Mouse (Mus musculus) lung, postnatal 36 days (tissue): ENCODE measurements around the gene Itgal.
"Not testable (repeated sequence)": the region's sequence is repeated elsewhere in the genome, so short reads cannot be mapped to it uniquely, and the experiment has no call there.

ENCODE experiments used
- DNase-seq: peaks from one replicate; pipeline ENCODE4 v3.0.0; 2022; ENCODE audit warnings: mixed read lengths

Itgal gene

DNA sequence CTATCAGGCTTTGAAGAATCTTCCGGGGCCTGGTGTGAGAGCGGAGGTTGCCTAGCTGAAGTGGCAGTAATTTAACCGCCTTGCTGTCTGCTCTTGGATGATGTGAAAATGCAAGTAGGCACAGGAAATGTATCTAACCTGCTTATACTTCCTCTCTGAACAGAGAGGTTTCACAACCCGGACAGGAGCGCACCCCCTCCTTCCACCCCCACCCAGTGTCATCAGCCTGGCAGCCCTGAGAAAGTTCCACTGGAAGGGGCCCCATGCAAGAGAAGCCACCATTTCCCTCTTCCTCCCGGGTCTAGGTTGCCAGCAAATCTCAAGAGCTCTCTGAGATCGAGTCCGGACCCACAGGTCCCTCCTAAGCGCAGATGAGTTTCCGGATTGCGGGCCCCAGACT lies at the start of gene Itgal:
Gene Itgal (plus strand): TSS at position 163 of the 400 bp plus-strand sequence.
- DNase-seq, result peak; percentile 53

DNA sequence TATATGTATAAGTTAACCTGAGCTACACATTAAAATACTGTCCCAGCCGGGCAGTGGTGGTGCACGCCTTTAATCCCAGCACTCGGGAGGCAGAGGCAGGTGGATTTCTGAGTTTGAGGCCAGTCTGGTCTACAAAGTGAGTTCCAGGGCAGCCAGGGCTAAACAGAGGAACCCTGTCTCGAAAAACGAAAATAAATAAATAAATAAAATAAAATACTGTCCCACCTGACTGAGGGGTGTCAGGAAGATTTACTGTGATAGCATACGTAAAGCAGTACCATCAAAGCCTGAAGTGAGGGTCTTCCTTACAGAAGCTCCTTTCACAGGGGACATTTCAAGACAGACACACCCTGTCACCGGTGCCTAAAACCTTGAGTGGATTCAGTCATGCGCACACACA lies 45.5 kb upstream of the Itgal start:
- DNase-seq, result not testable (repeated sequence)

DNA sequence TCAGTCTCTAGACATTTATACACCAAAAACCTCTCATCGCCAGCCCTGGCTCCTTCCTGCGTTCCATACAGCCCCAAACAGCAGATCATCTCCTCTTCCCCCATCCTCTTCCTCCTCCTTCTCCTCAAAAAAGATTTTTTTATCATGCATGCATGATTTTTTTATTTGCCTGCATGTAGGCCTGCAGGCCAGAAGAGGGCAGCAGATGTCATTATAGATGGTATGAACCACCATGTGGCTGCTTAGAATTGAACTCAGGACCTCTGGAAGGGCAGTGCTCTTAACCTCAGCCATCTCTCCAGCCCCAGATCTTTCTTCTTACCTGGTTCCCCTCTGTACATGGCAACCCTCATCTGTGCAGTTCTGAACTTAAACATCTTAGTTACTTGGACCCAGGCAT lies 43.6 kb upstream of the Itgal start:
- peak; percentile 55 for DNase-seq

DNA sequence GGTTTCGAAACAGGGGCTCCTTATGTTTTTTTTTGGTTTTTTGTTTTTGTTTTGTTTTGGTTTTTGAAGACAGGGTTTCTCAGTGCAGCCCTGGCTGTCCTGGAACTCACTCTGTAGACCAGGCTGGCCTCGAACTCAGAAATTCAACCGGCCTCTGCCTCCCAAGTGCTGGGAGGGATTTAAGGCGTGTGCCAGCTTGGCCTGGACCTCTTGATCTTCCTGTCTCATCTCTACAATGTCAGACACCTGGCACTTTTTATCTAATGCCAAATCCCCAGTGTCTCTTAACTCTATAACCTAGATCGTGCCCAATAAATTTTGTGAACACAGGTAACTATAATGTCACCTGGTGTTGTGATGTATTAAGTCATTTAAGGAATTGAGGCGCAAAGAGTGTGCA lies 42.7 kb upstream of the Itgal start:
- no peak for DNase-seq

DNA sequence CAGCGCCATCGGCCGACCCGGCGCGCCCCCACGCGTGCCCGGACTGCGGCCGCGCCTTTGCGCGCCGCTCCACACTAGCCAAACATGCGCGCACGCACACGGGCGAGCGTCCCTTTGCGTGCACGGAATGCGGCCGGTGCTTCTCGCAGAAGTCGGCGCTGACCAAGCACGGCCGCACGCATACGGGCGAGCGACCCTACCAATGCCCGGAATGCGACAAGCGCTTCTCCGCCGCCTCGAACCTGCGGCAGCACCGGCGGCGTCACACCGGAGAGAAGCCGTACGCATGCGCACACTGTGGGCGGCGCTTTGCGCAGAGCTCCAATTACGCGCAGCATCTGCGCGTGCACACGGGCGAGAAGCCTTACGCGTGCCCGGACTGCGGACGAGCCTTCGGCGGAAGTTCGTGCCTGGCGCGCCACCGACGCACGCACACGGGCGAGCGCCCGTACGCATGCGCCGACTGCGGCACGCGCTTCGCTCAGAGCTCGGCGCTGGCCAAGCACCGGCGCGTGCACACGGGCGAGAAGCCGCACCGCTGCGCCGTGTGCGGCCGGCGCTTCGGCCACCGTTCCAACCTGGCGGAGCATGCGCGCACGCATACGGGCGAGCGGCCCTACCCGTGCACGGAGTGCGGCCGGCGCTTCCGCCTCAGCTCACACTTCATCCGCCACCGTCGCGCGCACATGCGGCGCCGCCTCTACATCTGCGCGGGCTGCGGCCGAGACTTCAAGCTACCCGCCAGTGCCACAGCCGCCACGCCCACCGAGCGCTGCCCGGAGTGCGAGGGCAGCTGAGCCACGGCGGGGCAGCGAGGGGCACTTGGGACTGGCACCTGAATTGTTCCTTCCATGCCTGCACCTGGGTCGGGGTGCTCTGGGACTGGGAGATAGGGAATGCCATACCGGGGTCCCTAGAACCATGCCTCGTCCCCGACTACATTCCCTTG lies 42.0 kb upstream of the Itgal start:
- DNase-seq, result peak; percentile 96

DNA sequence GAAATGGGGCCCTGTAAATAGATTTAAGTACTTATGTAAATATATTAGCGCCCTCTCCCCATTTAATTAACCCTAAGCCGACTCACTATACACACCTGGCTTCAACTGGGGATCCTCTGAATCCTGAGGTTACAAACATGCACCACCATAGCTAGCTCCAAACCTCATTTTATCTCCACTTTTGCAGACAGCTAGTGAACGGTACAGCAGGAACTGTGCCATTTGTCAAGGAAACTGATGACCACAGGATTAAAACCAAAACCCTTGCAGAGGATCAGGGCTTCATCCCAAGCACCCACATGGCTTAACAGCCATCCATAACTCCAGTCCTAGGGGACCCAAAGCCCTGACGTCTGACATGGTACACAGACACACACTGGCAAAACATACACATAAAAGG lies 41.1 kb upstream of the Itgal start:
- DNase-seq, result no peak

DNA sequence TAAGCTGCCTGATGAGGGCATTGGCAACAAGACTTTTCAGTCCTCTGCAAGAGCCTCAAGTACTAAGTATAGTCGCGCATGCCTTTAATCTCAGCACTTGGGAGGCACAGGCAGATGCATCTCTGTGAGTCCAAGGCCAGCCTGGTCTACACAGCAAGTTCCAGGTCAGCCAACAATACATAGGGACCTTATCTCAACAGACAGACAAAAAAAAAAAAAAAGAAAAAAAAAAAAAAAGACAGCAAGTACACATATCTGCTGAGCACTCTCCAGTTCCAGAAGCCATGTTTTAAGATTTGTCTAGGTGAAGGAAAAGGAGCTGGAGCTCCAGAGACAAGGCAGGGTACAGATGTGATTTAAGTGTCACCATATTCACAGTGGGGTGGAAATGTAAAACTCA lies 40.1 kb upstream of the Itgal start:
- no peak for DNase-seq

DNA sequence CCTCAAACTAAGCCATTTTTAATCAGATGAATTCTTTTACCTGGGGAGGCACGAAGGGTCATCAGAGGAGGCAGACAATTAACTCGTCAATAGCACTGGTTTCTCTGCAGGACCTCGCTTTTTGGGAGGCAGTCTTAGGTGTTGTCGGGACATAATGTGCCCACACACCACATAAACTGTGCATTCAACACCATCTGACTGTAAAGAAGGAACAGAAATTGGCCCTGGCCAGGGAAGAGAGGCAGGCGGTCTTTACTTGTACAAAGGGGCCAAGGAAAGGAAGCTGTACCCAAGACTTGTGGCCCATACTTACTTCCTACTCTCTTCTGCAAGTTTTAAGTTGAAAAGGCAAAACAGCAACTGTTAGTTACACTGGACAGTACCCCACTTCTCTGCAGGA lies 39.5 kb upstream of the Itgal start:
- DNase-seq, result peak; percentile 18

DNA sequence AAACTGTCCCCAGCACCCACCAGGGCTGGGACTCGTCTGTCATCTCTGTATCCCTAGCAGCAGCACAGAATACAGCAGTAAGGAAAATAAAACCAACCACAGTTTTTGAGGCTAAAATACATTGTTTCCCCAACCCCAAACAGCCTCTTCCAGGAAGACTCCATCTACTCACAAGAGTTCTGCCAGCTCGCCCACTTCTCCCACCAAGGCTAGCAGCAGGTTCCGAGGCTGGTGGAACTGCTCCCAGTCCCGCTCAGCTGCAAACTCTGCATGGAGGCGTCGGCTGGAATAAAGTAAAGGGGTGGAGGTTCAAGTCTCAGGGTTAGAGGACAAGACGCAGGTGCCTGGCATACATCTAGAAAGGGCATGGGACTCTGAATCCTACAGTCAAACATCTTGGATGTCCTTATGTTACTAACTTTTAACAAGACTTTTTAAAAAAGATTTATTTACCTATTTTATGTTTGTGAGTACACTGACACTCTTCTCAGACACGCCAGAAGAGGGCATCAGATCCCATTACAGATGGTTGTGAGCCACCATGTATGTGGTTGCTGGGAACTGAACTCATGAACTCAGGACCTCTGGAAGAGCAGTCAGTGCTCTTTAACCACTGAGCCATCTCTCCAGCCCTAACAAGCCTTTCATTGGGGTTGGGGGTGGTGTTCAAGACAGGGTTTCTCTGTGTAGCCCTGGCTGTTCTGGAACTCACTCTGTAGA lies 36.7 kb upstream of the Itgal start:
- no peak for DNase-seq

DNA sequence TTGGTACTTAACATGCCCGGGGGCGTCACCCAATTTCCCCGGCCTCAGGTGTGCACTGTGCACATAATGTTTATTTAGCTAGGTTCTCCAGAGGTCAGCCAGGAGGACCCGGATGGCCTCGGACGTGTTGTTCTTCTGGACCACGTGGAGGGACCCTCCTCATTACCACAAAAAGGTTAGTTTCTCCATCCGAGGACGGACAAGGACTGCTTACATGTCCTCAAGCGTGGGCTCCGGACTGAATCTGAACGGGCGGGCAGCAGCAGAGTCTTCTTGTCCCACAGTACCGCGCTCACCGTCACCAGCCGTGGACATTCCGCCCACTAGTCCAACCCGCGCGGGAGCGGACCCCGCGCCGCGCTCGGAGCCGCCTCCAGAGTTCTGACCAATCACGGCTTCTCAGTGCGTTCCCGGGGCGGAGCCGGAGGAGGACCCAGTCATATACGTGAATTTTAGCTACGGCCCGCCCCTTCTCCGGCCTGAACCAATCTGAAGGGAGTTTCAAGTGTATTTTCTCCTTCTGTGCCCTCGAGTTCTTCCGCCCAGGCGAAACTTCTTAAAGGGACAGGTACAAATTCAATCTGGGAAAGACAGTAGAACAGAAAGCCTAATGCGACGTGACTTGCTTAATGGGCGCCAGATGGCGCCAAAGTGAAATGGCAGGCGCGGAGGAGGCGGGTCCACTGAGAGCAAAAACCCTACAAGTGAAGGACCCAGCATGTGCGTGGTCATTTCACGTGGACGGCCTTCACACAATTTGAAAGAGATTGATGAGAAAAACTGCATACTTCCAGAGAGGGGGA lies 35.5 kb upstream of the Itgal start, which contains the start of gene Dctpp1:
Gene Dctpp1 (minus strand): TSS at position 401 of the 803 bp plus-strand sequence.
- peak; percentile 100 for DNase-seq

DNA sequence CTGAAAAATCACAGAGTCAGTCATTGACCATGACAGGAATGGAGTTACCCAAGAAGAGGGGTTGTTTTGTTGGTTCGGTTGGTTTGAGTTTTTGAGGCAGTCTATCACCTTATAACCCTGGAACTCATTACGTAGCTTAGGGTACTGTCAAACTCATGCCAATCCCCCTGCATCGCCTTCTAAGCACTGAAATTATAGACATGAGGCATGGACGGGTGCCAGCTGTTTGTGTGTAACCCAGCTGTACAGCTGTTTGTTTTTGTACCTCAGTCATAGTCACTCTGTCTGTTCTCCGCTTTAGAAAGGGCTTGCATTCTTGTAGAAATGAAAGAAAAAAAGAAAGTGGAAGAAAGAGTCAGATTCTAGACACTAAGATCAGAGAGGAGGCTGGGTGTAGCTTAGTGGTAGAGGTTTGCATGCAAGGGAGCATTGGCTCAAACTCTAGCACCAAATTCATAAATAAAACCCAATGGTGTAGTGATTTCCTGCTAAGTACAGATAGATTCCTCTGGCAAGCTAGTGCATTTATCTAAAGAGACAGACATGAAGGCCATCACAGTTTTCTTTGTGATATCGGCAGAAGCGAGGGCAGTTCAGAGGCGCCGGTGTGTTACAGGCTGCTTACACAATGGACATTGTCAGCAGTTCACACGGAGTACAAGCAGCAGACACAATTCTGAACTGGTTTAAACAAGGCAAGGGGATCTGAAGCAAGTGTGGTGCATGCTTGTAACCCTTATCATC lies 33.7 kb upstream of the Itgal start:
- DNase-seq, result no peak

DNA sequence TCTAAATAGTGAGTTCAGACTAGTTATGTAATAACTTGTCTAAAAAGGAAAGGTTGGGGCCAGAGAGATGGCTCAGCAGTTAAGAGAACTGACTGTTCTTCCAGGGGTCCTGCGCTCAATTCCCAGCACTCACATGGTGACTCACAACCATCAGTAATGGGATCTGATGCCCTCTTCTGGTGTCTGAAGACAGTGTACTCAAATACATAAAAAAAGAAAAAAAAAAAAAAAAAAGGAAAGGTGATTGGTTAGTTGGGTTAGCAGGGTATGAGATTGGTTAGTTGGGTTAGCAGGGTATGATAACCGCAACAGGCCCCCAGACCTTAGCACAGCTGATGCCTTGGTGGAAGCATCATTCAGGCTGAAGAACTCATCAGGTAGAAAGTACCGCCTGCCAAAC lies 32.5 kb upstream of the Itgal start:
- DNase-seq, result no peak

DNA sequence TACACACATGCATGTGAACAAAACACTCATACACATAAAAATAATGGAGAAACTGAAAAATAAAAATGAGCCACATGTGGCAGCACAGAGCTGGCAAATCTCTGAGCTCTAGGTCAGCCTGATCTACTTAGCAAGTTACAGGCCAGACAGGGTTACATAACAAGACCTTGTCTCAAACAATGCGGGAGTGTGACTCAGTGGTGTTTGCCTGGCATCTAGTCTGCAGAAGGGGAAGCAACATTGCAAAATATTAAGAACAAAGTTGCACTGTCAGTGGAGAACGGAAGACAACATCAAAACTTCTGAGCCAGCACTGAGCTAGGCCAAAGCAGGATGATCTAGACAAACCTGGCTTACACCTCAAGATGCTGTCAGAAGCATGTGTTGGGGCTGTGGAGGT lies 25.8 kb upstream of the Itgal start:
- peak; percentile 40 for DNase-seq

DNA sequence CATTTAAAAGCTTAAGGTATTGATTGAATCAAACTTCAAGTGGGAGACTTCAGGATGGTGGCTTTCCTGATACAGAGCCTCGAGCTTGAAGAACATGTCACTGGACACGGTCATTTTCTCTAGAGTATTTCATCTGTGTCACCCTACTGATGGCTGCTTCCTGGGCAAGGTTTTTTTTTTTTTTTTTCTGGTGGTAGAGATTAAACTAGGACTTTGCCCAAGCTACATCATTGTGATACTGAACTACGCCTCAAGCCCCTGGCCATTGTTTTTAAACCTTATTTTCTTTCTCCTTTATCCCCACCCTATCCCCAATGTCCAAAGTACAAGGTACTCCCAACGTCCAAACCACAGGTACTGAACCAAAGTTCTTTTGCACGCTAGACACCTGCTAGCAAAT lies 25.4 kb upstream of the Itgal start:
- DNase-seq, result no peak

DNA sequence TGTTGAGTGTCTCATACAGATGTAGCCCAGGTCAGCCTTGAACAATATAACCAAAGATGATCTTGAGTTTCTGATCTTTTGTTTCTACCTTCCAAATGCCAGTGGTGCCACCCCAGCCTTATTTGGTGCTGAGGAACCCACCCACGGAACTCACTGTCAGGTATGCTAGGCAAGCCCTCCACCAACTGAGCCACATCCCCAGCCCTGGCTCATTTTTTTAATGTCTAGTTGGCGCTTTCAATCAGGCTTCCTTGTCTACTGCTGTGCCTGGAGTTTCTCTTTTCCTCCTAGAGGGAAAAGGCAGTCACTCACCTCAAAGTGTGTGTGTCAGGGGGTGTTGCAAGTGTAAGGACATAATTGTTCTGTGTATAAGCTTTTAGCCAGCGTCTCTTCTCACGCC lies 25.0 kb upstream of the Itgal start:
- no peak for DNase-seq

DNA sequence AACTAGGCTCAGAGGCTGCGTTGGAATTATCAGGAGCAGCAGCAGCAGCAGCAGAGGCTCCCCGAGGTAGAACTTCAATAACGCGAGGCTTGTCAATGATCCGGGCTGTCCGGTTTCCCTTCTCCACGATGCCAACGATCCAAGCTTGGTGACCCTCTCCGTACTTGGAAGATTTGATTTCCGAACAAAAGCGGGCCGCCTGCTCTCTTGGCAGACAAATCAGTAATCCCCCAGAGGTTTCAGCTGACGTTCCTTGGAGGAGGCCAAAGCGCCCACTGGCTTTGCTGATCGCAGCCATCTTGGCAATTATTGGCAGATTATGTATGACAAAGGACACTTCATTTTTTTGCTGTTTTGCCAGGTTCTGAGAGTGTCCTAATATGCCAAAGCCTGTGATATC lies 23.5 kb upstream of the Itgal start:
- DNase-seq, result no peak

DNA sequence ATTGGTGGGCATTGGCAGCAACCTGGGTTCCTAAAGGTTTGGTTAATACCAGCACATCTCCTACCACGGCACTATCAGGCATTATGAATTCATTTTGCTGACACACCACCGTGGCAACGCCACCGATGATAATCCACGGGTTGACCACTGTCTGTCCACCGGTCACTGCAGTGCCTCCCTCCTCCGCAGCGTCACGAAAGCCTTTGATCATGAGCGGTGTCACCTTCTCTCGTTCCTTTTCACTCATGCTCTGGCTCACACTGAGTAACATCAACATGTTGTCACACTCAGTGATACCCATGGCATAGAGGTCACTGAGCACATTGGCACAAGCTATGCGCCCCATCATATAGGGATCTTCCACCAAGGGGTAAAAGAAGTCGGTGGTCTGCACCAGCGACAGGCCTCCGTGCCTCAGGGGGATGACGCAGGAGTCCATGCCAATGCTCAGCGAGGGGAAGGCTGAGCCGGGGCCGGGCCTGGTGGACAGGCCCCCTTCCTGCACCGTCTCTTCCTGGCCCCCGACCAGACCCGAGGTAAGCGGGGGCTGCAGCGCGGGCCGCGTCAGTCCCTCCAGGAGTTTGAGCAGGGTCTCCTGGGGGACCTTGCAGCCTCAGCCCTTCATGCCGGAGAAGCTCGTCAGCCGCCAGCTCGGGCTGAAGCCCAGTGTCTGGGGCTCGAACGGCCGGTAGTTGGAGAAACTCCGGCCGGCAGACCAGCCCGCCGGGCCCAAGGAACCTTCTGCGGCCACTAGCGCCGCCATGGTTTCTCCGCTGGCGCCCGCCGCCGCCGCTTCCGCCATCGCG lies 22.7 kb upstream of the Itgal start:
- DNase-seq, result no peak

DNA sequence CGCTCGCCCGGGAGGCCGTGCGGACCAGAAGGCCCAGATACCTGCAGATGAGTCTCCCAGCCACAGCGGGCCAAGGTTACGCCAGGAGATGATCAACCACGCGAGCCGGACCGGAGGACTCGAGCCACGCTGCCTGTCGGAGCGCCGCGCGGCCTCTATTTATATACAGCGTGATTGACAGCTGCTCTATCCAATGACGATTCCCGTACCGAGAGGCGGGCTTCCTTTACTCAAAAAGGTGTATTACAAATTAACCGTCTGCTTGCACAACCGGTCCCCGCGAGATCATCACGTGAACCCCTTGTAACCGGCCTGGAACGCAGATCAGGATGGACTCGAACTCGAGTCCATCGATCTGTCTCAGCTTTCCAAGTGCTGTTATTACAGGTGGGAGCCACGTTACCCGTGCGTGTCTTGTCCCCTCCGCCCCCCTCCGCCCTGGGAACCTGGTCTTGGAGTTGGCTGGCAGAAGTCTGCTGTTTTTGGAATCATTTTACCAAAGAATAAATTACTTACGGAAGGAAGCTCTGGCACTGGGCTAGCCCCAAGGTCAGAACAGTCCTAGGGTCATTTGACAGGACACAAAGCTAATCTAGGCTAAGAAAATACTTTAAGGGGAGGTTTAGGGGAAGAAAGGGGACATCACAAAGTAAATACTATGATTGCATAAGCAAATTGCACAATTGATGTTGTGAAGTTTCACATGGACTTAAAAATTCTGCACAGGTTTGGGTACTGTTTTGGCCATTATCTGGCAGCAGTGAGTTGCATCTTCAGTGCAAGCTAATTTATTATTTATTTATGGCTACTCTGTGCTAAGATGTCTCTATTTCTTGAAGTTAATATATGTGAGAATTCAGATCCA lies 21.9 kb upstream of the Itgal start, which contains the start of gene Sephs2:
Gene Sephs2 (minus strand): TSS at position 131 of the 865 bp plus-strand sequence.
- peak; percentile 99 for DNase-seq

DNA sequence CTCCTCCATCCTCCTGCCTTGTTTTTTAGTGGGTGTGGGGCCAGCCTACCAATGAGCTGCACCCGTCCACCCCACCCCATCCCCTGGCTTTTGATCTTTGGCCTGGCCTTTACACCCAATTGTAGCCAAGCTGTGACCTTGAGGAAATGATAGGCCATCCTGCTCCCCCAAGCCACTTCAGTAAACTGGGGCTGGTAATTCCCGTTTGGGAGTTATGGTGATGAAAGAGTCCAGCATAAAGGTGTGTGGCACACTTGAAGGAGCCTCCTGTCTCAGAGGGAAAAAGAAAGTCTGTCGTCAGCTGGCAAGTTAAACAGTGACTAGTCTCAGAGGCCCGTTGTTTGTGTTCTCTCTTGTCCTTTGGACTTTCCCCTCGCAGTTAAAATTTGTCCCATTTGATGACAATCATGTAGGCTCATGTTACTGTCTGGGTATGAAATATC lies 19.5 kb upstream of the Itgal start:
- DNase-seq, result no peak

DNA sequence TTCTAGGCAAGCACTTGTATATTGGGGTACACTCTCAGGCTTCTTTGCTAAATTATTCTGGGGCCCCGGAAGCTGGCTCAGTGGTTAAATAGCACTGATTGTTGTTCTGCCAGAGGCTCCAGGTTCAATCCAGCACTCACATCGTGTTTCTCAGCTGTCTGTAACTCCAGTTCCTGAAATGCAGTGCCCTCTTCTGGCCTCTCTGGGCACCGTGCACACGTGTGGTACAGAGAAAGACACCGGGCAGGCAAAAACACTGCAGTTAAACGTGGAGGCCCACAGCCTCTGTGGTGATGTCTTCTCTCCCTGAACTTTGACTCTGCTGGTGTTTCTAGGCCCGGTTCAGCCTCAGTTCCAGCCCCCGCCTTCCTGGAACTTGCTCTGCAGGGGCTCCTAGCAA lies 17.7 kb upstream of the Itgal start:
- peak; percentile 78 for DNase-seq
